Mouse (Mus musculus): ENCODE results near the gene Lad1. TPM values are rescaled to one million over a fixed set of nuclear protein-coding genes. Genes with fewer than 3 reads are reported as not detected.
A peak's percentile ranks its signal among the peaks of the same experiment; 100 is the strongest.

Gene Lad1
- polyA plus RNA-seq, 1 experiment from 2014 or later, result 0.93 TPM

GRCm38 (mm10) chr1:135850722-135851512 lies 32.5 kb downstream of the Lad1 start:
- no peak overlapping the region for H3K4me2 ChIP-seq (ENCODE audit: low read length)
- 0 out of 2 replicates have a peak, but pooled peaks cover 2% of the 10 kb centered on the region for H3K4me1 ChIP-seq (ENCODE audit: control insufficient read depth, insufficient read depth, low read depth, low read length)
- WGBS, result 70% methylated on average over 12 of the region's 12 CpGs
- H3K36me3 ChIP-seq (ENCODE audit: control insufficient read depth, insufficient read depth, low read length), result no peaks in the 10 kb centered on the region
- H3K4me3 ChIP-seq (ENCODE audit: low read length), result no peak overlapping the region
- no peak overlapping the region for H3K27ac ChIP-seq (ENCODE audit: low read depth, low read length)
- ATAC-seq, result no peak
- no peaks in the 10 kb centered on the region for H3K9me3 ChIP-seq (ENCODE audit: control insufficient read depth, low read length)
- no peaks in the 10 kb centered on the region for H3K27me3 ChIP-seq (replicated peaks; ENCODE audit: control insufficient read depth, insufficient read depth, low read length)
- H3K9ac ChIP-seq (ENCODE audit: low read depth, low read length), result no peak overlapping the region

- no peaks in the 10 kb centered on the region for H3K36me3 ChIP-seq (ENCODE audit: control insufficient read depth, insufficient read depth, low read length)
- H3K9ac ChIP-seq (ENCODE audit: low read depth, low read length), result no peak overlapping the region
- peak; percentile 87 for ATAC-seq
- no peaks in the 10 kb centered on the region for H3K9me3 ChIP-seq (ENCODE audit: control insufficient read depth, low read length)
- no peak overlapping the region for H3K4me3 ChIP-seq (ENCODE audit: low read length)
- H3K27ac ChIP-seq (ENCODE audit: low read depth, low read length), result no peak overlapping the region
- 0 out of 2 replicates have a peak, but pooled peaks cover 2% of the 10 kb centered on the region for H3K4me1 ChIP-seq (ENCODE audit: control insufficient read depth, insufficient read depth, low read depth, low read length)
- WGBS, result 36% methylated on average over 13 of the region's 13 CpGs
- no peak overlapping the region for H3K4me2 ChIP-seq (ENCODE audit: low read length)
- H3K27me3 ChIP-seq (replicated peaks; ENCODE audit: control insufficient read depth, insufficient read depth, low read length), result no peaks in the 10 kb centered on the region
Measured at GRCm38 (mm10) chr1:135852044-135852756, 33.8 kb downstream of the Lad1 start.

GRCm38 (mm10) chr1:135853200-135853599 lies 34.8 kb downstream of the Lad1 start:
- H3K4me3 ChIP-seq (ENCODE audit: low read length), result no peak overlapping the region
- no peaks in the 10 kb centered on the region for H3K27me3 ChIP-seq (replicated peaks; ENCODE audit: control insufficient read depth, insufficient read depth, low read length)
- H3K27ac ChIP-seq (ENCODE audit: low read depth, low read length), result no peak overlapping the region
- no peak for ATAC-seq
- no peaks in the 10 kb centered on the region for H3K36me3 ChIP-seq (ENCODE audit: control insufficient read depth, insufficient read depth, low read length)
- no peak overlapping the region for H3K9ac ChIP-seq (ENCODE audit: low read depth, low read length)
- H3K4me1 ChIP-seq (ENCODE audit: control insufficient read depth, insufficient read depth, low read depth, low read length), result 0 out of 2 replicates have a peak, but pooled peaks cover 2% of the 10 kb centered on the region
- no peaks in the 10 kb centered on the region for H3K9me3 ChIP-seq (ENCODE audit: control insufficient read depth, low read length)
- no peak overlapping the region for H3K4me2 ChIP-seq (ENCODE audit: low read length)
- WGBS, result 91% methylated on average over 4 of the region's 4 CpGs

GRCm38 (mm10) chr1:135854591-135855343 lies 36.4 kb downstream of the Lad1 start:
- Histone ChIP-seq H3K27me3 (replicated peaks; ENCODE audit: control insufficient read depth, insufficient read depth, low read length) (no peaks in the 10 kb centered on the region), H3K9ac (ENCODE audit: low read depth, low read length) (no peak overlapping the region), H3K9me3 (ENCODE audit: control insufficient read depth, low read length) (no peaks in the 10 kb centered on the region), H3K36me3 (ENCODE audit: control insufficient read depth, insufficient read depth, low read length) (no peaks in the 10 kb centered on the region), H3K4me3 (ENCODE audit: low read length) (no peak overlapping the region), H3K27ac (ENCODE audit: low read depth, low read length) (no peak overlapping the region), H3K4me2 (ENCODE audit: low read length) (no peak overlapping the region), H3K4me1 (ENCODE audit: control insufficient read depth, insufficient read depth, low read depth, low read length) (0 out of 2 replicates have a peak, but pooled peaks cover 2% of the 10 kb centered on the region)
- ATAC-seq, result no peak
- WGBS, result 88% methylated on average over 6 of the region's 6 CpGs

GRCm38 (mm10) chr1:135855344-135855687 lies 36.9 kb downstream of the Lad1 start:
- H3K27ac ChIP-seq (ENCODE audit: low read depth, low read length), result no peak overlapping the region
- WGBS, result 89% methylated on average over 1 of the region's 1 CpGs
- no peak overlapping the region for H3K4me3 ChIP-seq (ENCODE audit: low read length)
- H3K4me2 ChIP-seq (ENCODE audit: low read length), result no peak overlapping the region
- no peak overlapping the region for H3K9ac ChIP-seq (ENCODE audit: low read depth, low read length)
- no peaks in the 10 kb centered on the region for H3K9me3 ChIP-seq (ENCODE audit: control insufficient read depth, low read length)
- no peaks in the 10 kb centered on the region for H3K36me3 ChIP-seq (ENCODE audit: control insufficient read depth, insufficient read depth, low read length)
- 0 out of 2 replicates have a peak, but pooled peaks cover 2% of the 10 kb centered on the region for H3K4me1 ChIP-seq (ENCODE audit: control insufficient read depth, insufficient read depth, low read depth, low read length)
- no peak for ATAC-seq
- H3K27me3 ChIP-seq (replicated peaks; ENCODE audit: control insufficient read depth, insufficient read depth, low read length), result no peaks in the 10 kb centered on the region

GRCm38 (mm10) chr1:135856070-135856469 lies 37.7 kb downstream of the Lad1 start:
- Histone ChIP-seq H3K4me1 (ENCODE audit: control insufficient read depth, insufficient read depth, low read depth, low read length) (0 out of 2 replicates have a peak, but pooled peaks cover 2% of the 10 kb centered on the region), H3K9ac (ENCODE audit: low read depth, low read length) (no peak overlapping the region), H3K4me2 (ENCODE audit: low read length) (no peak overlapping the region), H3K36me3 (ENCODE audit: control insufficient read depth, insufficient read depth, low read length) (no peaks in the 10 kb centered on the region), H3K4me3 (ENCODE audit: low read length) (no peak overlapping the region), H3K27ac (ENCODE audit: low read depth, low read length) (no peak overlapping the region), H3K27me3 (replicated peaks; ENCODE audit: control insufficient read depth, insufficient read depth, low read length) (no peaks in the 10 kb centered on the region), H3K9me3 (ENCODE audit: control insufficient read depth, low read length) (no peaks in the 10 kb centered on the region)
- 71% methylated on average over 4 of the region's 4 CpGs for WGBS
- no peak for ATAC-seq

GRCm38 (mm10) chr1:135857137-135857775 lies 38.9 kb downstream of the Lad1 start:
- no peak for ATAC-seq
- no peak overlapping the region for H3K27ac ChIP-seq (ENCODE audit: low read depth, low read length)
- WGBS, result 73% methylated on average over 11 of the region's 11 CpGs
- H3K4me2 ChIP-seq (ENCODE audit: low read length), result no peak overlapping the region
- H3K4me1 ChIP-seq (ENCODE audit: control insufficient read depth, insufficient read depth, low read depth, low read length), result 0 out of 2 replicates have a peak, but pooled peaks cover 2% of the 10 kb centered on the region
- no peaks in the 10 kb centered on the region for H3K36me3 ChIP-seq (ENCODE audit: control insufficient read depth, insufficient read depth, low read length)
- H3K4me3 ChIP-seq (ENCODE audit: low read length), result no peak overlapping the region
- H3K9me3 ChIP-seq (ENCODE audit: control insufficient read depth, low read length), result no peaks in the 10 kb centered on the region
- H3K27me3 ChIP-seq (replicated peaks; ENCODE audit: control insufficient read depth, insufficient read depth, low read length), result no peaks in the 10 kb centered on the region
- no peak overlapping the region for H3K9ac ChIP-seq (ENCODE audit: low read depth, low read length)

GRCm38 (mm10) chr1:135858533-135858932 lies 40.1 kb downstream of the Lad1 start:
- WGBS, result 91% methylated on average over 6 of the region's 7 CpGs
- Histone ChIP-seq H3K4me1 (ENCODE audit: control insufficient read depth, insufficient read depth, low read depth, low read length) (no peaks in the 10 kb centered on the region), H3K27ac (ENCODE audit: low read depth, low read length) (no peak overlapping the region)

More at GRCm38 (mm10) chr1:135858533-135858932, 40.1 kb downstream of the Lad1 start:
- Histone ChIP-seq H3K9ac (ENCODE audit: low read depth, low read length) (no peak overlapping the region), H3K4me3 (ENCODE audit: low read length) (no peak overlapping the region), H3K4me2 (ENCODE audit: low read length) (no peak overlapping the region), H3K27me3 (replicated peaks; ENCODE audit: control insufficient read depth, insufficient read depth, low read length) (no peaks in the 10 kb centered on the region), H3K36me3 (ENCODE audit: control insufficient read depth, insufficient read depth, low read length) (no peaks in the 10 kb centered on the region), H3K9me3 (ENCODE audit: control insufficient read depth, low read length) (no peaks in the 10 kb centered on the region)
- ATAC-seq, result no peak
